Mouse (Mus musculus) cortical plate, adult 2 months (tissue): ENCODE results near the gene Sec24a.

ENCODE experiments used
- CTCF ChIP-seq: fragments of 200-500 bp; IDR thresholded peaks from 2 replicates; pipeline ENCODE4 v1.5.1; 2011; ENCODE audit warnings: mild to moderate bottlenecking, control low read depth, low read length; ENCODE audit not compliant: insufficient read depth; ENCODE audit errors: extremely low read depth
- POLR2A ChIP-seq: fragments of 200-500 bp; IDR thresholded peaks from 2 replicates; pipeline ENCODE4 v1.6.1; 2011; ENCODE audit warnings: mild to moderate bottlenecking, low read length, control low read depth; ENCODE audit not compliant: insufficient read depth; ENCODE audit errors: extremely low read depth

- TF ChIP-seq CTCF (no peak), POLR2A (peak; percentile 68; the same call in 1 of the 2 replicates)
Measured at GRCm38 (mm10) chr11:51800634-51801325, 37.3 kb upstream of the Sec24a start.
